Mouse (Mus musculus) inflammation-experienced regulatory T-cells (primary cell): ENCODE results near the gene Fam83e. TPM values are rescaled to one million over a fixed set of nuclear protein-coding genes. Genes with fewer than 3 reads are reported as not detected.

ENCODE experiments used
- polyA plus RNA-seq, 2 experiments: library from polyadenylated mRNA; unstranded; fragments of 100-300 nt; shearing (Covaris generic); gene quantifications; one replicate each; pipeline ENCODE4 v1.2.1; 2017

Gene Fam83e
- polyA plus RNA-seq: 1 to 10 TPM in 1 of 2 experiments, under 1 TPM in 1; 0.25 to 1.9 TPM

GRCm38 (mm10) chr7:45720413-45721233, at the start of gene Fam83e:
Gene Fam83e (plus strand): TSS chr7:45721212.

GRCm38 (mm10) chr7:45683396-45684050, 37.5 kb upstream of the Fam83e start, which contains the start of gene Ntn5:
Gene Ntn5 (plus strand): TSS chr7:45684022.

GRCm38 (mm10) chr7:45693921-45694591, 27.0 kb upstream of the Fam83e start, which contains the start of gene Sec1:
Gene Sec1 (minus strand): TSS chr7:45694402.

GRCm38 (mm10) chr7:45699523-45700141, 21.4 kb upstream of the Fam83e start, which contains the start of gene Car11:
Gene Car11 (plus strand): TSS chr7:45699843.

GRCm38 (mm10) chr7:45704730-45705442, 16.1 kb upstream of the Fam83e start, which contains the start of gene Dbp:
Gene Dbp (plus strand): TSS chr7:45705088.

GRCm38 (mm10) chr7:45715090-45715708, 5.8 kb upstream of the Fam83e start, which contains the start of gene Rpl18:
Gene Rpl18 (plus strand): TSS chr7:45715457.

GRCm38 (mm10) chr7:45717918-45718297, 3.1 kb upstream of the Fam83e start, which contains the start of gene Sphk2:
Gene Sphk2 (minus strand): TSS chr7:45718002.

GRCm38 (mm10) chr7:45725713-45726112, 4.7 kb downstream of the Fam83e start, which contains the start of gene Spaca4:
Gene Spaca4 (minus strand): TSS chr7:45725813.

Other genes with a start within 250 kb of the Fam83e start
- 1 to 10 TPM; 2.5 to 5.9 TPM for gene Tulp2, start 239.3 kb upstream of the Fam83e start, polyA plus RNA-seq
- gene Gm45808, start 234.4 kb upstream of the Fam83e start, polyA plus RNA-seq: not detected
- under 1 TPM; 0.60 to 0.68 TPM for gene Dhdh, start 232.4 kb upstream of the Fam83e start, polyA plus RNA-seq
- 100 to 1,000 TPM; 266 to 278 TPM for gene Nucb1, start 210.8 kb upstream of the Fam83e start, polyA plus RNA-seq
- 100 to 1,000 TPM in 1 of 2 experiments, 10 to 100 TPM in 1; 90.4 to 153 TPM for gene Ppp1r15a, start 194.9 kb upstream of the Fam83e start, polyA plus RNA-seq
- 1 to 10 TPM; 1.5 to 3.4 TPM for gene Plekha4, start 194.9 kb upstream of the Fam83e start, polyA plus RNA-seq
- gene Hsd17b14, start 166.3 kb upstream of the Fam83e start, polyA plus RNA-seq: 1 to 10 TPM; 1.4 to 1.9 TPM
- gene Bcat2, start 151.1 kb upstream of the Fam83e start, polyA plus RNA-seq: 10 to 100 TPM; 59.6 to 75.4 TPM
- gene Fgf21, start 105.7 kb upstream of the Fam83e start, polyA plus RNA-seq: under 1 TPM in 1 of 2 experiments, not detected in 1; 0.50 TPM
- 1 to 10 TPM in 1 of 2 experiments, under 1 TPM in 1; 0.25 to 1.6 TPM for gene Fut1, start 103.9 kb upstream of the Fam83e start, polyA plus RNA-seq
- under 1 TPM; 0.47 to 0.92 TPM for gene Izumo1, start 99.4 kb upstream of the Fam83e start, polyA plus RNA-seq
- 1 to 10 TPM in 1 of 2 experiments, under 1 TPM in 1; 0.67 to 3.4 TPM for gene Rasip1, start 93.7 kb upstream of the Fam83e start, polyA plus RNA-seq
- gene Mamstr, start 81.2 kb upstream of the Fam83e start, polyA plus RNA-seq: 1 to 10 TPM; 1.2 to 1.5 TPM
- 1 to 10 TPM in 1 of 2 experiments, under 1 TPM in 1; 0.65 to 2.5 TPM for gene Fut2, start 54.8 kb upstream of the Fam83e start, polyA plus RNA-seq
- gene Ntn5, start 37.2 kb upstream of the Fam83e start, polyA plus RNA-seq: under 1 TPM in 1 of 2 experiments, not detected in 1; 0.49 TPM
- not detected for gene Sec1, start 26.8 kb upstream of the Fam83e start, polyA plus RNA-seq
- 1 to 10 TPM; 6.1 to 9.2 TPM for gene Car11, start 21.4 kb upstream of the Fam83e start, polyA plus RNA-seq
- 10 to 100 TPM; 26.0 to 37.0 TPM for gene Dbp, start 16.1 kb upstream of the Fam83e start, polyA plus RNA-seq
- gene Rpl18, start 5.8 kb upstream of the Fam83e start, polyA plus RNA-seq: 1,000 to 10,000 TPM; 1,327 to 1,518 TPM
- 10 to 100 TPM; 26.1 to 35.8 TPM for gene Sphk2, start 3.2 kb upstream of the Fam83e start, polyA plus RNA-seq
- gene Spaca4, start 4.6 kb downstream of the Fam83e start, polyA plus RNA-seq: not detected
- under 1 TPM; 0.12 to 0.38 TPM for gene Lmtk3, start 62.5 kb downstream of the Fam83e start, polyA plus RNA-seq
- gene Sult2b1, start 63.5 kb downstream of the Fam83e start, polyA plus RNA-seq: 1 to 10 TPM; 4.4 to 6.7 TPM
- 10 to 100 TPM; 82.2 to 88.4 TPM for gene Cyth2, start 93.4 kb downstream of the Fam83e start, polyA plus RNA-seq
- 1 to 10 TPM in 1 of 2 experiments, under 1 TPM in 1; 0.55 to 1.0 TPM for gene Kcnj14, start 103.6 kb downstream of the Fam83e start, polyA plus RNA-seq
- gene Grwd1, start 109.7 kb downstream of the Fam83e start, polyA plus RNA-seq: 10 to 100 TPM; 35.7 to 36.3 TPM
- gene Kdelr1, start 151.6 kb downstream of the Fam83e start, polyA plus RNA-seq: 100 to 1,000 TPM in 1 of 2 experiments, 10 to 100 TPM in 1; 78.9 to 119 TPM
- 1 to 10 TPM; 1.0 to 1.6 TPM for gene Grin2d, start 157.2 kb downstream of the Fam83e start, polyA plus RNA-seq
- under 1 TPM in 1 of 2 experiments, not detected in 1; 0.36 TPM for gene Syngr4, start 175.5 kb downstream of the Fam83e start, polyA plus RNA-seq
- gene Tmem143, start 175.7 kb downstream of the Fam83e start, polyA plus RNA-seq: 10 to 100 TPM in 1 of 2 experiments, 1 to 10 TPM in 1; 6.0 to 13.0 TPM
- 100 to 1,000 TPM; 618 to 655 TPM for gene Emp3, start 200.2 kb downstream of the Fam83e start, polyA plus RNA-seq
- gene Ccdc114, start 202.9 kb downstream of the Fam83e start, polyA plus RNA-seq: 10 to 100 TPM in 1 of 2 experiments, 1 to 10 TPM in 1; 2.9 to 11.0 TPM